Mouse (Mus musculus) thymus, adult 2 months (tissue): Measurements from ENCODE around the gene Gng8.
A peak's percentile ranks its signal among the peaks of the same experiment; 100 is the strongest.

ENCODE experiments used
- CTCF ChIP-seq: fragments of 200-500 bp; IDR thresholded peaks from 2 replicates; pipeline ENCODE4 v1.5.1; 2012; ENCODE audit warnings: mild to moderate bottlenecking, control low read depth, low read length, moderate library complexity, borderline replicate concordance; ENCODE audit not compliant: control insufficient read depth, poor library complexity, insufficient read depth; ENCODE audit errors: extremely low read depth
- POLR2A ChIP-seq: fragments of 200-500 bp; IDR thresholded peaks from 2 replicates; pipeline ENCODE4 v1.6.1; 2012; ENCODE audit warnings: mild to moderate bottlenecking, low read length, control low read depth, moderate library complexity; ENCODE audit not compliant: control insufficient read depth, poor library complexity, insufficient read depth; ENCODE audit errors: extremely low read depth

- TF ChIP-seq CTCF, result no peak
- TF ChIP-seq POLR2A, result peak; percentile 96
These were observed 48.0 kb upstream of the Gng8 start for GRCm38 (mm10) chr7:16843441-16844171.
